ENCODE assay signal across 10 mouse cellular contexts in the genomic region with DNA sequence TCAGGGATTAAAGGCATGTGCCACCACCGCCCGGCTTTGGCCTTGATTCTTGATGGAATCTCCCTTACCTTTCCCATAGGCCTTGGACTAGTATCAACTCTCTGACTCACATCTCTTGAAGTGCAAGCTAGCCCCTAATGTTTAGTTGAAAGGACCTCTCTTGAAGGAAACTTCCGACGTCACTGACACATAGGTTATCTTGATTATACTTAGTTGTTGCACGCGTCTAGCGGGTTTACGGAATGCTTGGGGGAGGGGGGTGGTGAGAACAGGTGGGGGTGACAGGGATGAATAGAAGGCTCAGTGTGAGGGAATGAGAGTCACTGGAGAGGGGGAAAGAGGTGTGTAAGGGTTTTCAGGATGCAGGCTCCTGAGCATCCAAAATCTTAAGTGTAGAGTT. TPM values are rescaled to one million over a fixed set of nuclear protein-coding genes. Genes with fewer than 3 reads are reported as not detected.
"Had no signal": no experiment of that assay in that cellular context is flagged by ENCODE, and none has a peak within 500 bp of the region (broad histone marks: within the 10 kb centered on the region; RNA-seq: fewer than 3 reads in every experiment).

No protein-coding gene starts in this region.

- H3K9me3 ChIP-seq: limb, embryonic 13.5 days; megakaryocyte, embryonic 14.5 days; midbrain, embryonic 15.5 days; neural tube, embryonic 13.5 days; stomach, embryonic 15.5 days had no signal

- H3K27me3 ChIP-seq: stomach, embryonic 15.5 days had no signal

- H3K27ac ChIP-seq: liver, embryonic 14.5 days; macrophage; stomach, embryonic 15.5 days had no signal

- H3K9ac ChIP-seq: stomach, embryonic 15.5 days had no signal

RNA-seq across cellular contexts. Expression of a gene that starts 45.3 kb away (rescaled TPM):
- polyA plus RNA-seq: kidney, embryonic 14.5 days; limb, embryonic 13.5 days; liver, embryonic 14.5 days; lung, embryonic 14.5 days; macrophage; spleen, adult 2 months; stomach, embryonic 15.5 days had no signal

RNA-seq across cellular contexts. Expression of a gene that starts 56.1 kb away (rescaled TPM):
- polyA plus RNA-seq: limb, embryonic 13.5 days; liver, embryonic 14.5 days; macrophage; spleen, adult 2 months had no signal
